Mouse (Mus musculus) forebrain, embryonic 10.5 days (tissue): ENCODE measurements around the gene Slc38a10. TPM values are rescaled to one million over a fixed set of nuclear protein-coding genes. Genes with fewer than 3 reads are reported as not detected.

ENCODE experiments used
- DNase-seq: peaks from one replicate; pipeline ENCODE4 v3.0.0-alpha.2; 2017; ENCODE audit warnings: low spot score; ENCODE audit errors: extremely low spot score
- H3K27ac ChIP-seq: fragments of 300-500 bp; sonication (generic); 2 replicates; pipeline ENCODE4 v1.5.1; 2016; ENCODE audit warnings: mild to moderate bottlenecking
- H3K27me3 ChIP-seq: fragments of 300-500 bp; sonication (generic); 2 replicates; pipeline ENCODE4 v1.6.1; 2016; ENCODE audit warnings: mild to moderate bottlenecking; ENCODE audit not compliant: poor library complexity, severe bottlenecking
- H3K36me3 ChIP-seq: fragments of 300-500 bp; sonication (generic); replicated peaks from 2 replicates; pipeline ENCODE4 v1.6.1; 2016; ENCODE audit warnings: mild to moderate bottlenecking, moderate library complexity
- H3K4me1 ChIP-seq: fragments of 300-500 bp; sonication (generic); 2 replicates; pipeline ENCODE4 v1.6.1; 2016
- H3K4me3 ChIP-seq: fragments of 300-500 bp; sonication (generic); 2 replicates; pipeline ENCODE4 v1.5.1; 2016; ENCODE audit warnings: mild to moderate bottlenecking, moderate library complexity
- H3K9me3 ChIP-seq: fragments of 300-500 bp; sonication (generic); 2 replicates; pipeline ENCODE4 v1.6.1; 2016; ENCODE audit warnings: mild to moderate bottlenecking, moderate library complexity
- WGBS: fragments of 180-500 bp; shearing (Covaris S2); methylation state at CpG from one replicate; pipeline ENCODE4 v1.1.7; 2016; 5-methylcytosine and 5-hydroxymethylcytosine counted together
- polyA plus RNA-seq: library from polyadenylated mRNA; unstranded; fragments of >200 nt; fragmentation: Nextera tagmentation; extraction: Ambion mirVana; gene quantifications from 2 replicates; pipeline ENCODE4 v1.2.1, GENCODE M21; 2016

The Slc38a10 gene
- polyA plus RNA-seq = 90.6 and 93.2 TPM in 2 replicates

GRCm38 (mm10) chr11:120151113-120151494 lies at the start of gene Slc38a10:
TSS of gene Slc38a10 (minus strand) at chr11:120151346.
- DNase-seq = peak; percentile 100
- H3K27ac ChIP-seq = peak within 1 kb of the TSS; percentile 88
- WGBS = under 1% methylated on average over 28 of the region's 28 CpGs

GRCm38 (mm10) chr11:120200621-120201020 lies 49.5 kb upstream of the Slc38a10 start:
- 81% methylated on average over 6 of the region's 6 CpGs for WGBS
- Histone ChIP-seq H3K27ac (no peak overlapping the region), H3K36me3 (no peaks in the 10 kb centered on the region), H3K4me1 (peaks cover 12% of the 10 kb centered on the region), H3K27me3 (0 out of 2 replicates have a peak, but pooled peaks cover 4% of the 10 kb centered on the region), H3K9me3 (peaks cover 3% of the 10 kb centered on the region; the same call in 1 of the 2 replicates), H3K4me3 (no peak overlapping the region)
- DNase-seq = no peak

More at GRCm38 (mm10) chr11:120151113-120151494, at the start of gene Slc38a10:
- peaks cover 30% of the 10 kb centered on the region for H3K4me1 ChIP-seq
- peaks cover 16% of the 10 kb centered on the region for H3K36me3 ChIP-seq
- peak within 1 kb of the TSS; percentile 82 for H3K4me3 ChIP-seq
- H3K27me3 ChIP-seq = no peaks in the 10 kb centered on the region
- peaks cover 3% of the 10 kb centered on the region; the same call in 1 of the 2 replicates for H3K9me3 ChIP-seq

DNA sequence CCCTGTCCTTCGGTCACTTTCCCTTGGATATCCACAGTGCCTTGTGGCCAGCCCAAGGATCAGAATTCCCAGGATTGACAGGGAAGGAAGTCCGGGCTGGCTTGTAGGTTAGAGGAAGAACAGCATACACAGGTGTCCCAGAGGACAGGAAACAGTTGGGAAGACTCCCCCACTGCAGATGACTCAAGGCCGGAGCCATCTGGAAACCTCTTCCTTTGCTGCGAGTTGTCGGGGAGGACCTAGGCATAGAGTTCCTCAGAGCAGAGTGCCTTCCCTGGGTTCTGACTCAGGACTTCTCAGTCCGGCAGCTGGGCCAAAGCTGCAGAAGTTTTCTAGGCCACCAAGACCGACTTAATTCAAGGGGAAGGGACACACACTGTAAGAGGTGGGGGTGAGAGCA lies 48.6 kb upstream of the Slc38a10 start:
- no peaks in the 10 kb centered on the region for H3K36me3 ChIP-seq
- peaks cover 3% of the 10 kb centered on the region; the same call in 1 of the 2 replicates for H3K9me3 ChIP-seq
- peaks cover 12% of the 10 kb centered on the region for H3K4me1 ChIP-seq
- 0 out of 2 replicates have a peak, but pooled peaks cover 4% of the 10 kb centered on the region for H3K27me3 ChIP-seq
- peak overlapping the region; percentile 40; the same call in 1 of the 2 replicates for H3K27ac ChIP-seq
- no peak overlapping the region for H3K4me3 ChIP-seq
- DNase-seq = no peak
- WGBS = 76% methylated on average over 7 of the region's 7 CpGs

DNA sequence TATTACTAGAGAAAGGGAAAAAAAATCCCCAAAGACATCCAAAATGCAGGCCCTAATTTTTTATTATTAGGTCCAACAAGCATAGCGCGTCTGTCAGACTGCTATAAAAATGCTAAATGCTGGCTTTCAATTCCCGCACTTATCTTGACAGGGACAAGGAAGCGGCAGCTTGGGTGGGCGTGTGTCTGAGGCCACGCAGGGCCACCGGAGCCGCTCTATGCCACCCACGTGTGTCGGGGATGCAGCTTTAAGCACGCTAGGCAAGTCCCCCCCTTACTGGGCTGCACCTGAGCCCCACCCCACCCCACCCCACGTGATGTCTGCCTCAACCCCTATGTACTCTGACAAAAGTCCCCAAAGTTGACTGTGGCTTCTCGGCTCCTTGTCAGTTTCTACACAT lies 47.7 kb upstream of the Slc38a10 start:
- H3K4me1 ChIP-seq = peaks cover 12% of the 10 kb centered on the region
- H3K27ac ChIP-seq = 0 out of 2 replicates have a peak overlapping the region, but pooled peaks have one; percentile 51
- H3K27me3 ChIP-seq = no peaks in the 10 kb centered on the region
- no peak overlapping the region for H3K4me3 ChIP-seq
- H3K9me3 ChIP-seq = no peaks in the 10 kb centered on the region
- H3K36me3 ChIP-seq = no peaks in the 10 kb centered on the region
- 67% methylated on average over 13 of the region's 13 CpGs for WGBS
- no peak for DNase-seq

- Histone ChIP-seq H3K27me3 (peaks cover 8% of the 10 kb centered on the region), H3K4me3 (peak overlapping the region; percentile 95), H3K9me3 (no peaks in the 10 kb centered on the region), H3K36me3 (peaks cover 18% of the 10 kb centered on the region), H3K27ac (peak overlapping the region; percentile 100), H3K4me1 (peaks cover 37% of the 10 kb centered on the region)
- DNase-seq = no peak
- 32% methylated on average over 14 of the region's 14 CpGs for WGBS
Observed at GRCm38 (mm10) chr11:120190526-120191412, 39.6 kb upstream of the Slc38a10 start.

DNA sequence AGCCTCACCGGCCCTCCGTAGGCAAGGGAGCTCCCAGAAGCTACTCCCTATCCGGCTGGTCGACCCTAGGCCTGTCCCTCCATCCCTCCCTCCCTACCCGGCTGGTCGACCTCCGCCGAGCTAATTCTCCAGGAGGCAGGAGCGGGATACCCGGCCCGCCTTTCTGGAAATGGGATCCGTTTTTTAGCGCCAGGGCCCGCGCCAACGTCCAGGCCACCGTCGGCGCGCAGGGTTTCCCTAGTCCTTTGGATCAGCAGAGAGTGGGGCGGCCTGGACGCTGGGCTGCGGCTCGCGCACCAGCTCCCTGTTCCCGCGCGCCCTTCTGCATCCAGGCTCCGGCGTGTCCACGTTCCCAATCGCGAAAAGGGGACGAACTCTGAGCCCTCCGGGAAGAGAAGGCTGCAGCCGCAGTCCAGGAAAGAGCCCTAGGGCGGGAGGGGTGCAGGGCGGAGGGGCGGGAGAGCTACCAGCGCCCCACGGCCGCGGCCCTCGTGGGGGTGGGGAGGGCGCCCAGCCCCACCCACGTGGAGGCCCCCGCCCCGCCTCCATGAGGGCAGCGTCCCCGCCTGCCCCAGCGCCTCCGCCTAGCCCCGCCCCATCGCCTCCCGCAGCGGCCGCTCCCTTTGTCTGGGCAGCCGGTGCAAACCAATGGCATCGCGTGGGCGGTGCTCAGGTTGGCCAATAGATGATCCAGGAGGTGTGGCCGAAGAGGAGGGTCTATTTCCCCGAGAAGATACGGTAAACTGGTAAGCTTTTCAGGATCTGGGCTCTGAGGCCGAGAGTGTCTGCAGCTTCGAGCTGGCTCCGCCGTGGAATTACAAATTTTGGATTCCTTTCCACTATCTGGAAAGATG lies 38.5 kb upstream of the Slc38a10 start:
- under 1% methylated on average over 68 of the region's 68 CpGs for WGBS
- H3K4me1 ChIP-seq = peaks cover 48% of the 10 kb centered on the region

DNA sequence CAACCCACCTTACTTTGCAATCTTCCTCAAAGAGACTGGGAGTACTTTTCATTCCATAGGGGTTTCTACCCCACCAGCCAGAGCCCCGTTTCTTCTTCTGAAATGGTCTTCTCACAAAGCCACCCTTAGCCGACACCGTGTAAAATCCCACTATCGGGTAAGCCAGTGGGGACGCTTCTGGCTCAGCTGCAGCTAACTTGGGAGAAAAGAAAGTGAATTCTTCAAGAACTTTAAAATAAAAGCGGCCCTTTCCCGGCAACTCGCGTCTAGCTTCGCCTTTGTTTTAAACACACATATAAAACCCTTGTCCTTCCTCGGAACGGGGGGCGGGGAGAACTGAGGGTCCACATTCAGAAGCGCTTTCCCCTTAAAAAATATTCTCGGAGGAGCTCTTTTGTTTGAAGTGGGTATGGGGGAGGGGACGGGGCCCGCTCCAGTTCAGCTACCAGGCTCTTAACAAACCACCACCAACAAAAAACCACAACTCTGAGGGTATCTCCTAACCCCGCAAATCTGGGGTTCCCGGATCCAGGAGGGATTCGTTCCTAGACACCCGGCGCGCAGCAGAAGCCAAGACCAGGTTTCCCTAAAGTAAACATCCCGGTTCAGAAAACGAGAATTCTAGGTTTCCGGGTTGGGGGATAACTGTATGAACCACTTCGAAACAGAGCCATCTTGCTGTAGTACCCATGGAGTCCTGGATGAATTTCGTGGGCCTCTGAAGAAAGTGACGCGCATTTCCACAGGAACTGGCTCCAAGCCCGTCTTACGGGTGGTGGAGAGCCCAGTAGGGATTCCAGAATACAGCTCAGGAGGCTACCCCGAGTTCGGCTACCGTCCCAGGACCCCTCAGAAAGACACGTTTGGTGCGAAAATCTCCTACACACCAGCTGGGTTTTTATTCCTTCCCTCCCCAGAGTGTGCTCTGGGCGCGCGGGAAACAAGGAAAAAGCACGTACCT lies 37.6 kb upstream of the Slc38a10 start:
- peak; percentile 76 for DNase-seq
- H3K4me3 ChIP-seq = peak overlapping the region; percentile 95
- peaks cover 23% of the 10 kb centered on the region for H3K36me3 ChIP-seq
- H3K9me3 ChIP-seq = no peaks in the 10 kb centered on the region
- H3K4me1 ChIP-seq = peaks cover 57% of the 10 kb centered on the region
- WGBS = under 1% methylated on average over 41 of the region's 41 CpGs
- peak overlapping the region; percentile 100 for H3K27ac ChIP-seq
- peaks cover 8% of the 10 kb centered on the region for H3K27me3 ChIP-seq

More for the DNA sequence above, 38.5 kb upstream of the Slc38a10 start:
- Histone ChIP-seq H3K27me3 (peaks cover 8% of the 10 kb centered on the region), H3K9me3 (no peaks in the 10 kb centered on the region), H3K36me3 (peaks cover 23% of the 10 kb centered on the region), H3K4me3 (peak overlapping the region; percentile 95), H3K27ac (peak overlapping the region; percentile 100)
- DNase-seq = peak; percentile 99

DNA sequence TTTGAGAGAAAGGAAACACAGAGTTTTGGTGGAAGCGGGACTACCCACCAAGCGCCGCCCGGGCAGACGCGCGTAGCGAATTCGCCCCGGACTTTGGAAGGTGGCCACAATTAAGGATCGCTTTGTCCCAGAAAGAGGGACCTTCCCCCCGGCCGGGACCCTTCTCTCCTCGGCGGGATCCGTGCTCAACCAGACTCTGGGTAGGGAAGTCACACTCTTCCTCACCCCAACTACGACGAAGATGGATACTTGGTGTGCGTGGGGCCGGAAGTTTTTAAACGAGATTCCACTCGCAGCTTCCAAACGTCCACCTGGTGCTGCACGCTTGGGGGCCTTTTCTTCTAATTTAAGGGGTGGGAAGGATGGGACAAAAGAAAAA lies 36.9 kb upstream of the Slc38a10 start:
- peaks cover 64% of the 10 kb centered on the region for H3K4me1 ChIP-seq
- WGBS = under 1% methylated on average over 24 of the region's 24 CpGs
- DNase-seq = peak; percentile 45
- H3K27me3 ChIP-seq = peaks cover 8% of the 10 kb centered on the region
- peak overlapping the region; percentile 100 for H3K27ac ChIP-seq
- H3K9me3 ChIP-seq = no peaks in the 10 kb centered on the region
- peak overlapping the region; percentile 95 for H3K4me3 ChIP-seq
- peaks cover 23% of the 10 kb centered on the region for H3K36me3 ChIP-seq

DNA sequence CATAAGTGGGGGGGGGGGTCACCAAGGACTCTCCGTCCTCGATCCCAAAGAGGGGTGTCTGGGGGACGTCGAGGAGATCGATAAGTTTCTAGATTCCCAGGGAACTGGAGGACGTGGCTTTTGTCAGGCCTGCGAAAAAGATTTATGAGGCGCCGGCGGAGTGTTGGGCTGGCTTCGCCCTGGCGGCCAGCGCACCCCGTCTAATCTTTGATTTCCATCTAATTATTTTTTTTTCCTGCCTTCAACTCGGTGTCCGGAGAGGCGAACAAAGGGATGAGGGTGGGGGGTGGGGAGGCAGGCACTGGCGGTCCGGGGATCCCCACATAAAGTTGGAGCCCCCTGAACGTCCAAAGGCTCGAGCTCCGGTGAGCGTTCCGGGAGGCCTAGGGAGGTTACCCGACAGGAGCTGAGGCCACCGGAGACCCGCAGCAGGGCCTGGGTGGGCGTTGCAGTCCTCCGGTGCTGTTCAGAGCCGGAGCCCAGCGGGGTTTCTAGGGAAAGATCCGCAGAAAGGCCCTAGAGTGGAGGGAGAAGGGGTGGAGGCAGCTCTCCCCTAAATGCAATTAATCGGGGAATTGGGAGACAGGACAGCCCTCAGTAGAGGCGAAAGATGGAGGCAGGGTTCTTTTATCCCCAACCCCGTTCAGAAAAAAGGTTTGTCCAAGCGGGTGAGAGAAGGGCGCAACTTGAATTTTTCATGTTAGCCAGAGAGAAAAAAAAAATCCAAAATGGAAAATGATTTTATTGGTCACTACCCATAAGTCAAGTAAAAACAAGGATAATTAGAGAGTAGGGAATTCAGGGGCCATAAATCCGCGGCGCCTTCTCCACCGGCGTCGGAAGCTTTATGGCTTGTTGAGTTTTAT lies 36.3 kb upstream of the Slc38a10 start:
- Histone ChIP-seq H3K9me3 (no peaks in the 10 kb centered on the region), H3K27me3 (peaks cover 7% of the 10 kb centered on the region), H3K4me3 (peak overlapping the region; percentile 95), H3K36me3 (peaks cover 23% of the 10 kb centered on the region), H3K27ac (peak overlapping the region; percentile 100), H3K4me1 (peaks cover 70% of the 10 kb centered on the region)
- DNase-seq = peak; percentile 63
- under 1% methylated on average over 43 of the region's 43 CpGs for WGBS

GRCm38 (mm10) chr11:120186821-120187235 lies 35.7 kb upstream of the Slc38a10 start:
- Histone ChIP-seq H3K27ac (peak overlapping the region; percentile 100), H3K9me3 (no peaks in the 10 kb centered on the region), H3K4me3 (peak overlapping the region; percentile 95), H3K27me3 (peaks cover 4% of the 10 kb centered on the region; the same call in 1 of the 2 replicates), H3K4me1 (peaks cover 76% of the 10 kb centered on the region), H3K36me3 (peaks cover 23% of the 10 kb centered on the region)
- WGBS = under 1% methylated on average over 20 of the region's 20 CpGs
- peak; percentile 70 for DNase-seq
